Mouse (Mus musculus): ENCODE data around the gene Gimap4. TPM values are rescaled to one million over a fixed set of nuclear protein-coding genes. Genes with fewer than 3 reads are reported as not detected.

The Gimap4 gene
- polyA plus RNA-seq (2012; ENCODE audit: low replicate concordance) = 16.1 and 52.6 TPM in 2 replicates

GRCm38 (mm10) chr6:48684319-48684718, at the start of gene Gimap4:
Gene Gimap4 (plus strand): TSS chr6:48684549.

GRCm38 (mm10) chr6:48646995-48647394, 37.4 kb upstream of the Gimap4 start, which contains the start of gene Gimap8:
Gene Gimap8 (plus strand): TSS chr6:48647234.

DNA sequence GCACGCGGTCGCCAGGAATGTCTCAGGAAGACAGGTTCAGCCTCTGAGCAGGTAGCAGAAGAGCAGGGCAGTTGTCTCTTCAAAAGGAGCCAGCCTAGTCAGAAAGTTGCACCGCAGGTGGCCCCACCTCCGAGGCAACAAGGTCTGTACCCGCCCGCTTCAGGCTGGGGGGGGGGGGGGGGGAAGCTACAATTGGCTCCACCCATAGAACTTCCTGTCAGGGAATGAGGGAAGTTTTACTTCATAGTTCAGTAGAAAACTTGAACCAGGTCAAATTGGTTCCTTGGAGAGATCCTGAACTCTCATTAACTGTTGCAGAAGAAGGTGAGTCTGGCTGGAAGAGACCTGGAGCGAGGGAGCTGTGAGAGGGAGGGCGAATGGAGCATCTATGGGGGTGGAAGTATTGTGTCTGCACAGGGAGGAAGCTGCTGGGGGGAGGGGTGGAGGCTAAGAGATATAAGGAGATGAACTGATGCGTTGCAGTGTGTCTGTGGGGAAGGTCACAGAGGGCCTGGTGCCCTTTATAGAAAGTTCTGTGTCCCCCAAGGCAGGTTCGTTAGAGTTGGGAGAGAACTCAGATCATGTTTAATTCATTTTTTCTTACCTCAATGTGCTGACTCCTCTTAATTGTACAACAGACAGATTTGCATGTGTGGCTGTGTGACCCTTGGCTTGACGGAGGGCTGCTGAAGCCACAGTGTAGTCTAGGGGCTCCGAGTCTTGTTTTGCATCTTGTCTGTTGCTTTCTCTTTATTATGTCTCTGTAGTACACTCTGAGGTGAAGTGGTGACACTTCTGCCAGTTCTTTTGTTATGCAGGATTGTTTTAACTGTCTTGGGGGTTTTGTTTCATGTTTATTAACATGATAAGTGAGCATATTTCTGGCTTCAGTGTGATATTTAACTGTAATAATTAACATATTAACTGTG, 8.2 kb upstream of the Gimap4 start, which contains the start of gene Gimap9:
Gimap9 (plus strand) TSS at position 199 of the 929 bp plus-strand sequence.

DNA sequence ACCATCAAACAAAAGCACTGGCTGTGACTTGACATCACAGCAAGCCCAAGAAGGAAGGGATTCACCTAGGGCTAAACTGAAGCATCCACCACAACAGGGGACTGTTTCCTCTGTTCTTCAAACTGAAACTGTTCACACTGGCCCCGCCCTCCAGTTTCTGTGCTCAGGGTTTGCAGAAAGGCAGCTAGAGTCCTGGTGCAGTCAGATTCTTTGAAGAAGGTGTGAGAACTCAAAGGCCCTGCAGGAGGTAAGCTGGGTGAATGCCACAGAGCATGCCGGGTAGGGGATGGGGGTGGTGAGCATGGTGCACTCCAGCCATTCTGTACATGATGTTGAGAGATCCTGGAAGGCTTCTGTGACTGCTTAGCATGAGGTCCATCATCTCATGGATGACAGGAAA, 34.1 kb downstream of the Gimap4 start, which contains the start of the genes Gm28053 and Gimap7:
Gm28053 (plus strand) TSS at position 153 of the 400 bp plus-strand sequence.
Gimap7 (plus strand) TSS at position 167 of the 400 bp plus-strand sequence.

DNA sequence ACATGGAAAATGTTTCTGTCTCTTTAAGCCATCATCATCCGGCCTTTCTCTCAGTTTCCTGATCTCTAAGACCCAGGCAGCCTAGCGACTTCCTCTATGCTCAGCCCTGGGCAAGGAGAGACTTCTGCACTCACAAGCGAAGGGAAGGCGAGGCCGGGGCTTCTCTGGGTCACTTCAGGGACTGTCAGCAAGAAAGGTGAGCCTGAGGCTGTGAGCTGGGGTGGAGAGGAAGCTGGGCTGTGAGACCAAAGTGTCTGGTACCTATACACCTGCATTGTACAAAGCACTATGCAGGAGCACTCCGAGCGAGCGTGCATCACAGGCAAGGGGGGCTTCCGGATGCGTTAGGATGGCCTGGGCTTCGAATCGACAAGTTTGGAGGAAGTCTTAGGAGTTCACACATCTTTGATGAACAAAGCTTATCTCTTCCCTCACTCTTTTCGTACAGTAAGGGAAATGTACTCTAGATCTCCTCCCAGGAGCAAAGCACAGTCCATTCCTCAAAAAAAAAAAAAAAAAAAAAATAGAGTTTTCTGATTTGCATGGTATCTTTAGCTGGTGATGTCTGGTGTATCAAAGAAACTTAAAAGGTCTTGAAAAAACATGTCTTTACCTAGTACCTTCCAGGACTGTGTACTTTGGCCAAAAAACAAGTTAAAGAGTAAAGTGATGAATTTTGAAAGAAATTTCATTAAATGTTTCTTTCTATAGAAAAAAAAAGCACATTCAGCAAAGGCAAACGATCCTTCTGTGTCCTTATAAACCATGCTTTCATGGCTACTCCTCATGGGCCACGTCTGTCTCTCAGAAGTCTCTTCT, 54.8 kb downstream of the Gimap4 start, which contains the start of gene Gimap1:
Gimap1 (plus strand) TSS at position 94 of the 819 bp plus-strand sequence.

Other genes starting within 250 kb of the Gimap4 start
- gene Zfp467, start 238.7 kb upstream of the Gimap4 start, polyA plus RNA-seq (2012; ENCODE audit: low replicate concordance) = 25.2 and 31.2 TPM in 2 replicates
- 1.2 and 2.9 TPM in 2 replicates for gene Sspo, start 236.3 kb upstream of the Gimap4 start, polyA plus RNA-seq (2012; ENCODE audit: low replicate concordance)
- 0.94 and 5.5 TPM in 2 replicates for gene Atp6v0e2, start 146.9 kb upstream of the Gimap4 start, polyA plus RNA-seq (2012; ENCODE audit: low replicate concordance)
- gene Lrrc61, start 129.8 kb upstream of the Gimap4 start, polyA plus RNA-seq (2012; ENCODE audit: low replicate concordance) = 55.0 and 57.4 TPM in 2 replicates
- 0.35 TPM in 1 of 2 replicates, not detected in the other for gene Rarres2, start 111.8 kb upstream of the Gimap4 start, polyA plus RNA-seq (2012; ENCODE audit: low replicate concordance)
- gene Gm45021, start 94.9 kb upstream of the Gimap4 start, polyA plus RNA-seq (2012; ENCODE audit: low replicate concordance) = not detected in 2 replicates
- 21.7 and 39.5 TPM in 2 replicates for gene Repin1, start 90.7 kb upstream of the Gimap4 start, polyA plus RNA-seq (2012; ENCODE audit: low replicate concordance)
- not detected in 2 replicates for gene Gm44965, start 90.6 kb upstream of the Gimap4 start, polyA plus RNA-seq (2012; ENCODE audit: low replicate concordance)
- 2.9 and 3.6 TPM in 2 replicates for gene Zfp775, start 82.5 kb upstream of the Gimap4 start, polyA plus RNA-seq (2012; ENCODE audit: low replicate concordance)
- gene AI854703, start 57.8 kb upstream of the Gimap4 start, polyA plus RNA-seq (2012; ENCODE audit: low replicate concordance) = 0.58 and 1.2 TPM in 2 replicates
- gene Gimap8, start 37.3 kb upstream of the Gimap4 start, polyA plus RNA-seq (2012; ENCODE audit: low replicate concordance) = 40.6 and 47.5 TPM in 2 replicates
- 2.5 and 8.7 TPM in 2 replicates for gene Gimap9, start 8.4 kb upstream of the Gimap4 start, polyA plus RNA-seq (2012; ENCODE audit: low replicate concordance)
- 50.6 and 78.7 TPM in 2 replicates for gene Gimap6, start 23.7 kb downstream of the Gimap4 start, polyA plus RNA-seq (2012; ENCODE audit: low replicate concordance)
- gene Gm28053, start 34.1 kb downstream of the Gimap4 start, polyA plus RNA-seq (2012; ENCODE audit: low replicate concordance) = 0.58 and 1.8 TPM in 2 replicates
- gene Gimap7, start 34.1 kb downstream of the Gimap4 start, polyA plus RNA-seq (2012; ENCODE audit: low replicate concordance) = 8.8 and 14.1 TPM in 2 replicates
- gene Gimap1, start 54.5 kb downstream of the Gimap4 start, polyA plus RNA-seq (2012; ENCODE audit: low replicate concordance) = 154 and 203 TPM in 2 replicates
- 71.0 and 148 TPM in 2 replicates for gene Gimap5, start 61.6 kb downstream of the Gimap4 start, polyA plus RNA-seq (2012; ENCODE audit: low replicate concordance)
- 218 and 606 TPM in 2 replicates for gene Gimap3, start 86.3 kb downstream of the Gimap4 start, polyA plus RNA-seq (2012; ENCODE audit: low replicate concordance)
- 25.8 and 154 TPM in 2 replicates for gene Tmem176a, start 156.4 kb downstream of the Gimap4 start, polyA plus RNA-seq (2012; ENCODE audit: low replicate concordance)
- 18.0 and 42.7 TPM in 2 replicates for gene Tmem176b, start 156.9 kb downstream of the Gimap4 start, polyA plus RNA-seq (2012; ENCODE audit: low replicate concordance)
- gene Aoc1, start 188.3 kb downstream of the Gimap4 start, polyA plus RNA-seq (2012; ENCODE audit: low replicate concordance) = not detected in 2 replicates
- not detected in 2 replicates for gene 1600015I10Rik, start 245.3 kb downstream of the Gimap4 start, polyA plus RNA-seq (2012; ENCODE audit: low replicate concordance)

Data from hematopoietic multipotent progenitor cell, adult 10-12 weeks (in vitro differentiated cells).